Mouse (Mus musculus) heart, embryonic 13.5 days (tissue): ENCODE data around the gene Nacc1. TPM values are rescaled to one million over a fixed set of nuclear protein-coding genes. Genes with fewer than 3 reads are reported as not detected.

Source experiments
- ATAC-seq: fragments of 200-750 bp; cut with Nextera tagmentation; 2 replicates; pipeline ENCODE4 v1.8.0; 2017; ENCODE audit warnings: moderate TSS enrichment; ENCODE audit not compliant: insufficient number of reproducible peaks, low FRiP score, low TSS enrichment; ENCODE audit errors: extremely low read depth
- H3K27ac ChIP-seq: fragments of 300-500 bp; sonication (generic); replicated peaks from 2 replicates; pipeline ENCODE4 v1.5.1; 2015; ENCODE audit warnings: moderate library complexity, mild to moderate bottlenecking, inconsistent platforms
- H3K27me3 ChIP-seq: fragments of 300-500 bp; sonication (generic); replicated peaks from 2 replicates; pipeline ENCODE4 v1.6.1; 2015; ENCODE audit warnings: mild to moderate bottlenecking, inconsistent platforms
- H3K36me3 ChIP-seq: fragments of 300-500 bp; sonication (generic); 2 replicates; pipeline ENCODE4 v1.6.1; 2015; ENCODE audit warnings: mild to moderate bottlenecking, inconsistent platforms
- H3K4me1 ChIP-seq: fragments of 300-500 bp; sonication (generic); 2 replicates; pipeline ENCODE4 v1.6.1; 2015; ENCODE audit warnings: inconsistent platforms
- H3K4me2 ChIP-seq: fragments of 300-500 bp; sonication (generic); 2 replicates; pipeline ENCODE4 v1.6.1; 2015; ENCODE audit warnings: inconsistent platforms, mild to moderate bottlenecking, moderate library complexity
- H3K4me3 ChIP-seq: fragments of 300-500 bp; sonication (generic); 2 replicates; pipeline ENCODE4 v1.5.1; 2015; ENCODE audit warnings: moderate library complexity, mild to moderate bottlenecking, inconsistent platforms
- H3K9ac ChIP-seq: fragments of 300-500 bp; sonication (generic); 2 replicates; pipeline ENCODE4 v1.6.1; 2015; ENCODE audit warnings: inconsistent platforms, mild to moderate bottlenecking, moderate library complexity
- H3K9me3 ChIP-seq: fragments of 300-500 bp; sonication (generic); 2 replicates; pipeline ENCODE4 v1.6.1; 2016; ENCODE audit warnings: inconsistent platforms
- WGBS: fragments of 180-500 bp; shearing (Covaris S2); methylation state at CpG from one replicate; pipeline ENCODE4 v1.1.7; 2015; ENCODE audit warnings: mixed read lengths; 5-methylcytosine and 5-hydroxymethylcytosine counted together
- polyA plus RNA-seq: library from polyadenylated mRNA; unstranded; fragments of >200 nt; fragmentation: Nextera tagmentation; extraction: Ambion mirVana; gene quantifications from 2 replicates; pipeline ENCODE4 v1.2.1, GENCODE M21; 2015

Nacc1 gene
- polyA plus RNA-seq, 1 experiment from 2014 or later, result 15.7 TPM

- H3K4me1 ChIP-seq, result peaks cover 46% of the 10 kb centered on the region
- WGBS, result 86% methylated on average over 5 of the region's 5 CpGs
- H3K9me3 ChIP-seq, result no peaks in the 10 kb centered on the region
- H3K27ac ChIP-seq, result peak overlapping the region; percentile 93
- no peak overlapping the region for H3K9ac ChIP-seq
- H3K4me3 ChIP-seq, result no peak overlapping the region
- peaks cover 69% of the 10 kb centered on the region for H3K36me3 ChIP-seq
- no peak overlapping the region for H3K4me2 ChIP-seq
- no peak for ATAC-seq
- peaks cover 17% of the 10 kb centered on the region for H3K27me3 ChIP-seq
Observed at GRCm38 (mm10) chr8:84698288-84698687, 10.6 kb upstream of the Nacc1 start.

GRCm38 (mm10) chr8:84697166-84698130 is 9.8 kb upstream of the Nacc1 start:
- Histone ChIP-seq H3K36me3 (peaks cover 71% of the 10 kb centered on the region), H3K4me2 (no peak overlapping the region), H3K4me1 (peaks cover 40% of the 10 kb centered on the region), H3K4me3 (no peak overlapping the region), H3K27me3 (peaks cover 9% of the 10 kb centered on the region), H3K9me3 (no peaks in the 10 kb centered on the region), H3K27ac (0 out of 2 replicates have a peak overlapping the region, but pooled peaks have one; percentile 93), H3K9ac (no peak overlapping the region)
- WGBS, result 87% methylated on average over 14 of the region's 14 CpGs
- ATAC-seq, result no peak

DNA sequence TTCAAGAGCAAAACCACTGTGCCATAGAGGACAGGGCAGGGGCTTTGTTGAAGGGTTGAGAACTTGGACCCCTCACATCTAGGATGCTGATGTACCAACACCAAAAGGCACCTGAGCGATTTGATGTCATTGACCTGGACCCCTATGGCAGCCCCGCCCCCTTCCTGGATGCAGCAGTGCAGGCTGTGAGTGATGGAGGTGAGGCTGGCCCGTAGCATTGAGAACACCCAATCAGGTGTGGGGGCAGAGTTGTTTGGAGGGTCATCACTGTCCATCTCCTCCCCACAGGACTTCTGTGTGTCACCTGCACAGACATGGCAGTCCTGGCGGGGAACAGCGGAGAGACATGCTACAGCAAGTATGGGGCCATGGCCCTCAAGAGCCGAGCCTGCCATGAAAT is 7.5 kb upstream of the Nacc1 start:
- Histone ChIP-seq H3K36me3 (peaks cover 90% of the 10 kb centered on the region), H3K9me3 (no peaks in the 10 kb centered on the region), H3K27me3 (no peaks in the 10 kb centered on the region), H3K27ac (no peak overlapping the region), H3K4me3 (no peak overlapping the region), H3K9ac (no peak overlapping the region), H3K4me2 (no peak overlapping the region), H3K4me1 (peaks cover 23% of the 10 kb centered on the region)
- WGBS, result 90% methylated on average over 6 of the region's 6 CpGs
- no peak for ATAC-seq

DNA sequence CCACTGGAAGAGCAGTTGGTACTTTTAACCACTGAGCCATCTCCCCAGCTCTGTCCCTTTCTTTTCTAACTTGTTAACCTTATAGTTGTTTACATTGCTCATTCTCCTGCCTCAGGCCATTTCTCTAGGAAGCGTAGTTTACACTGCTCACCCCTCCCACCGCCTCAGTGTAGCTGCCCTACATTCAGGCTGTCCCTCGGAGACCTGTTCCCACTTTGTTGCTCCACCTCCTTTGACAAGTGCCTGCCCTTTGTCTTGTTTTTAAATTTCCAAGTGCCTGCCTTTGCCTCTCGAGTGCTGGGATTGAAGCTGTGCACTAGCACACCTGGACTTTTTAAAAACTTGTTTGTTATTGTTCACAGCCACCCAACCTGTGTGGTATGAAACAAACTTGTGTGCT is 5.7 kb upstream of the Nacc1 start:
- no peak for ATAC-seq
- Histone ChIP-seq H3K27me3 (no peaks in the 10 kb centered on the region), H3K9me3 (no peaks in the 10 kb centered on the region), H3K36me3 (peaks cover 76% of the 10 kb centered on the region), H3K4me2 (no peak overlapping the region), H3K4me1 (peaks cover 21% of the 10 kb centered on the region), H3K27ac (no peak overlapping the region), H3K9ac (no peak overlapping the region), H3K4me3 (no peak overlapping the region)
- whole genome bisulfite sequencing, result 67% methylated on average over 4 of the region's 4 CpGs

- Histone ChIP-seq H3K36me3 (peaks cover 37% of the 10 kb centered on the region), H3K4me3 (peak overlapping the region; percentile 90), H3K4me2 (peak overlapping the region; percentile 82), H3K9me3 (no peaks in the 10 kb centered on the region), H3K4me1 (peaks cover 45% of the 10 kb centered on the region), H3K27ac (peak overlapping the region; percentile 77), H3K27me3 (no peaks in the 10 kb centered on the region), H3K9ac (peak overlapping the region; percentile 92)
- peak; percentile 62; the same call in 1 of the 2 replicates for ATAC-seq
- WGBS, result under 1% methylated on average over 47 of the region's 47 CpGs
Observed at GRCm38 (mm10) chr8:84689091-84689915, 1.6 kb upstream of the Nacc1 start.

DNA sequence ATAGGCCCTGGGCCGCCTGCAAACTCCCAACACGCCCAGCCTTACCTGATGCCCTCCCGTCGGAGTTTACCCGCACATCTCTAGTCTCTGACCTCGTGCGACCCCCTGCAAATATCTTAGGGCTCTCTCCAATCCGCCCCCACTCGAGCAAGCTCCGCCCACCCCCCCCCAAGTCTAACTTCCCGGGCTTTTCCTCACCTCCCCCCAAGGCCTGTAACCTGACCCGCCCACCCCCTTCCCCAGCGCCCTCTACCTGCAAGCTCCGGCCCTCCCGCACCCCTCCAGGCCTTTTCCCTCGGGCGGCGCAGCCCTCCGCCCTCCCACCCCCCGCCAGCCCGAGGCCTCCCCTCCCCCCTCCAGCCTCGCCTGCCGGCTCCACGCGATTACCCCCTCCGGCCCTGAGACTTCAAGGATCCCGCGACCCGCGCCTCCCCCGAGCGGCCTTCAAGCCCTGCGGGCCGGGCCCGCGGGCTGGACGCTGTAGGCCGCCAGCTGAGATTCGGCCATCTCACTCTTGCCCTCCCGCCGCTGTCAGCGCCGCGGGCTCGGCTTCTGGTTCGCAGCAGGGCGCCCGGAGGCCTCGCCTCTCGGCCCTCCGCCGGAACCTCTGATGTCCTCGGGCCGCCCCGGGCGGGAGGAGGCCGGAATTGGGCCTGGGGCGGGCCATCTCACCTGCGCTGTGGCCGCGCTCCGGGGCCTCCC is 508 bp downstream of the Nacc1 start:
- Histone ChIP-seq H3K4me2 (peak overlapping the region; percentile 82), H3K4me3 (peak overlapping the region; percentile 100), H3K9ac (peak overlapping the region; percentile 100), H3K27me3 (no peaks in the 10 kb centered on the region), H3K27ac (peak overlapping the region; percentile 96), H3K4me1 (peaks cover 59% of the 10 kb centered on the region), H3K36me3 (peaks cover 34% of the 10 kb centered on the region), H3K9me3 (no peaks in the 10 kb centered on the region)
- WGBS, result under 1% methylated on average over 58 of the region's 62 CpGs
- peak; percentile 28 for ATAC-seq

- WGBS, result 8% methylated on average over 19 of the region's 20 CpGs
- H3K36me3 ChIP-seq, result peaks cover 33% of the 10 kb centered on the region
- peaks cover 66% of the 10 kb centered on the region for H3K4me1 ChIP-seq
Observed at GRCm38 (mm10) chr8:84686191-84687002, 1.3 kb downstream of the Nacc1 start, which contains the start of gene Trmt1. TSS of gene Trmt1 (plus strand) at chr8:84686307.

DNA sequence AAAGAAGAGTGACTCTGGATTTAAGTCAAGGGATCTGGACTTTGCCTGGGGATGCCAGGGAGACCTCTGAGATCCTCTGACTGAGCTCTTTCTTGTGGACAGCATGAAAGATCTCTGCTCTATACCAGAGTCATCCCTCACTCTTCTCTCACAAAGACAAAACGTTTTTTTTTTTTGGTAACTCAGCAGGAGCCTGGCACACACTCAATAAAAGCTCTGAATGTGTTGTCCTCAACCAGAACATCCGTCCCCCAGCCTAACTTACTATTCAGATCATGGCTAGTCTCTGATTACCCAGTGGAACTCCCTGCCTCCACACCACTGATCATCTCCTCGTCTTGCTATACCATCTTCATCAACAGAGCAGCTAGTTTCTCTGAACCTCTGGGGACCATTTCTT is 3.1 kb downstream of the Nacc1 start:
- H3K36me3 ChIP-seq, result peaks cover 29% of the 10 kb centered on the region
- no peak for ATAC-seq
- H3K4me1 ChIP-seq, result peaks cover 63% of the 10 kb centered on the region
- no peaks in the 10 kb centered on the region for H3K27me3 ChIP-seq
- no peaks in the 10 kb centered on the region for H3K9me3 ChIP-seq
- 57% methylated on average over 3 of the region's 3 CpGs for WGBS
- no peak overlapping the region for H3K4me3 ChIP-seq
- H3K9ac ChIP-seq, result no peak overlapping the region
- no peak overlapping the region for H3K27ac ChIP-seq
- H3K4me2 ChIP-seq, result no peak overlapping the region

More at GRCm38 (mm10) chr8:84686191-84687002, 1.3 kb downstream of the Nacc1 start, which contains the start of gene Trmt1:
- H3K4me3 ChIP-seq, result peak within 1 kb of the TSS; percentile 100
- peak within 1 kb of the TSS; percentile 100 for H3K9ac ChIP-seq
- H3K9me3 ChIP-seq, result no peaks in the 10 kb centered on the region
- no peaks in the 10 kb centered on the region for H3K27me3 ChIP-seq
- peak within 1 kb of the TSS; percentile 96 for H3K27ac ChIP-seq
- peak within 1 kb of the TSS; percentile 82 for H3K4me2 ChIP-seq
- ATAC-seq, result peak; percentile 15; the same call in 1 of the 2 replicates

DNA sequence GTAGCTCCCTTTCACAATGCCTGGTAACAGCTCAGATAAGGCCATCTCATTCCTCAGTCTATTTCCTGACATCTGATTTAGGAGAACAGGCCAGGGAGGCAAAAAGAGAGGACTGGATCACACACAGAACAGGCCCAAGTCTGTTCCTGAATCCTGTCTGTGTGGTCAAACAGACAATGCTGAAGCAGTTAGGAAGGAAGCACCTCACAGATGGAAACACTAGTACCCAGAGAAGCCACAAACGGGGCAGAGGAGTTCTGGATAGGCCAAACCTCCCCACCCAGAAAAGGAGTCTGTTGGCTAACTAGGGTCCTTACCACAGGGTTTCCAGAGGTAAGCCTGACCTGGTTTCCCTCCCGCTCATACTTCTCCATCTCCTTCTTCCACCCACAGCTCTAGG is 5.4 kb downstream of the Nacc1 start:
- H3K4me3 ChIP-seq, result no peak overlapping the region
- H3K9ac ChIP-seq, result peak overlapping the region; percentile 33
- no peaks in the 10 kb centered on the region for H3K27me3 ChIP-seq
- ATAC-seq, result no peak
- no peaks in the 10 kb centered on the region for H3K9me3 ChIP-seq
- peaks cover 56% of the 10 kb centered on the region for H3K4me1 ChIP-seq
- H3K27ac ChIP-seq, result peak overlapping the region; percentile 48; the same call in 1 of the 2 replicates
- 74% methylated on average over 2 of the region's 2 CpGs for WGBS
- peaks cover 31% of the 10 kb centered on the region for H3K36me3 ChIP-seq
- H3K4me2 ChIP-seq, result no peak overlapping the region

- no peaks in the 10 kb centered on the region for H3K9me3 ChIP-seq
- H3K4me1 ChIP-seq, result peaks cover 56% of the 10 kb centered on the region
- no peak overlapping the region for H3K4me2 ChIP-seq
- no peak for ATAC-seq
- WGBS, result 63% methylated on average over 2 of the region's 2 CpGs
- H3K9ac ChIP-seq, result peak overlapping the region; percentile 33; the same call in 1 of the 2 replicates
- H3K36me3 ChIP-seq, result peaks cover 38% of the 10 kb centered on the region
- H3K27me3 ChIP-seq, result no peaks in the 10 kb centered on the region
- 0 out of 2 replicates have a peak overlapping the region, but pooled peaks have one; percentile 48 for H3K27ac ChIP-seq
- H3K4me3 ChIP-seq, result no peak overlapping the region
Observed at GRCm38 (mm10) chr8:84681476-84681875, 6.2 kb downstream of the Nacc1 start.
